Mouse (Mus musculus) midbrain, embryonic 11.5 days (tissue): Measurements from ENCODE around the gene Cd55b. TPM values are rescaled to one million over a fixed set of nuclear protein-coding genes. Genes with fewer than 3 reads are reported as not detected.
A peak's percentile ranks its signal among the peaks of the same experiment; 100 is the strongest.

ENCODE experiments used
- ATAC-seq: fragments of 200-750 bp; cut with Nextera tagmentation; 2 replicates; pipeline ENCODE4 v1.8.0; 2017; ENCODE audit warnings: moderate TSS enrichment, moderate library complexity; ENCODE audit not compliant: low FRiP score
- DNase-seq: peaks from one replicate; pipeline ENCODE4 v3.0.0; 2015; ENCODE audit warnings: low spot score; ENCODE audit errors: missing footprints
- H3K27ac ChIP-seq: fragments of 300-500 bp; sonication (generic); 2 replicates; pipeline ENCODE4 v1.5.1; 2014; ENCODE audit warnings: low read depth, low read length
- H3K27me3 ChIP-seq: fragments of 300-500 bp; sonication (generic); 2 replicates; pipeline ENCODE4 v1.6.1; 2014; ENCODE audit warnings: mild to moderate bottlenecking, low read length, moderate library complexity, mixed read lengths; ENCODE audit not compliant: control insufficient read depth, insufficient read depth
- H3K36me3 ChIP-seq: fragments of 300-500 bp; sonication (generic); 2 replicates; pipeline ENCODE4 v1.6.1; 2014; ENCODE audit warnings: mild to moderate bottlenecking, low read length, moderate library complexity, mixed read lengths; ENCODE audit not compliant: control insufficient read depth, insufficient read depth
- H3K4me1 ChIP-seq: fragments of 300-500 bp; sonication (generic); 2 replicates; pipeline ENCODE4 v1.6.1; 2014; ENCODE audit warnings: low read length; ENCODE audit not compliant: control insufficient read depth, insufficient read depth
- H3K4me2 ChIP-seq: fragments of 300-500 bp; sonication (generic); 2 replicates; pipeline ENCODE4 v1.6.1; 2014; ENCODE audit warnings: mild to moderate bottlenecking, moderate library complexity
- H3K4me3 ChIP-seq: fragments of 300-500 bp; sonication (generic); 2 replicates; pipeline ENCODE4 v1.5.1; 2014; ENCODE audit warnings: low read depth, low read length
- H3K9ac ChIP-seq: fragments of 300-500 bp; sonication (generic); 2 replicates; pipeline ENCODE4 v1.6.1; 2014; ENCODE audit warnings: low read length
- H3K9me3 ChIP-seq: fragments of 300-500 bp; sonication (generic); 2 replicates; pipeline ENCODE4 v1.6.1; 2016; ENCODE audit warnings: low read length; ENCODE audit not compliant: control insufficient read depth
- WGBS: fragments of 180-500 bp; shearing (Covaris S2); extraction: QIAGEN DNeasy Blood & Tissue Kit; methylation state at CpG from one replicate; pipeline ENCODE4 v1.1.7; 2014; 5-methylcytosine and 5-hydroxymethylcytosine counted together
- polyA plus RNA-seq: library from polyadenylated mRNA; unstranded; fragments of >200 nt; fragmentation: Nextera tagmentation; extraction: Ambion mirVana; gene quantifications from 2 replicates; pipeline ENCODE4 v1.2.1, GENCODE M21; 2014

The Cd55b gene
- polyA plus RNA-seq, 1 experiment from 2014 or later: not detected

- H3K27me3 ChIP-seq: no peaks in the 10 kb centered on the region
- 41% methylated on average over 7 of the region's 7 CpGs for WGBS
- H3K4me2 ChIP-seq: no peak overlapping the region
Observed at GRCm38 (mm10) chr1:130371895-130372528, 50.8 kb downstream of the Cd55b start.

GRCm38 (mm10) chr1:130371291-130371690 lies 51.5 kb downstream of the Cd55b start:
- H3K27ac ChIP-seq: no peak overlapping the region
- H3K4me2 ChIP-seq: no peak overlapping the region
- H3K9ac ChIP-seq: no peak overlapping the region
- H3K4me1 ChIP-seq: no peaks in the 10 kb centered on the region
- H3K27me3 ChIP-seq: no peaks in the 10 kb centered on the region
- H3K36me3 ChIP-seq: no peaks in the 10 kb centered on the region
- DNase-seq (no peak), ATAC-seq (no peak)
- no peaks in the 10 kb centered on the region for H3K9me3 ChIP-seq
- 92% methylated on average over 5 of the region's 5 CpGs for WGBS
- H3K4me3 ChIP-seq: no peak overlapping the region

More at GRCm38 (mm10) chr1:130371895-130372528, 50.8 kb downstream of the Cd55b start:
- Histone ChIP-seq H3K27ac (no peak overlapping the region), H3K4me3 (no peak overlapping the region), H3K36me3 (no peaks in the 10 kb centered on the region), H3K4me1 (no peaks in the 10 kb centered on the region), H3K9me3 (no peaks in the 10 kb centered on the region), H3K9ac (no peak overlapping the region)
- peak; percentile 94 for DNase-seq
- peak; percentile 83 for ATAC-seq

GRCm38 (mm10) chr1:130350077-130350635 lies 72.7 kb downstream of the Cd55b start:
- Histone ChIP-seq H3K4me1 (no peaks in the 10 kb centered on the region), H3K36me3 (no peaks in the 10 kb centered on the region), H3K4me2 (no peak overlapping the region), H3K27me3 (no peaks in the 10 kb centered on the region), H3K9ac (no peak overlapping the region), H3K9me3 (no peaks in the 10 kb centered on the region), H3K27ac (no peak overlapping the region), H3K4me3 (no peak overlapping the region)
- ATAC-seq (peak; percentile 79), DNase-seq (peak; percentile 90)
- WGBS: 17% methylated on average over 1 of the region's 1 CpGs

DNA sequence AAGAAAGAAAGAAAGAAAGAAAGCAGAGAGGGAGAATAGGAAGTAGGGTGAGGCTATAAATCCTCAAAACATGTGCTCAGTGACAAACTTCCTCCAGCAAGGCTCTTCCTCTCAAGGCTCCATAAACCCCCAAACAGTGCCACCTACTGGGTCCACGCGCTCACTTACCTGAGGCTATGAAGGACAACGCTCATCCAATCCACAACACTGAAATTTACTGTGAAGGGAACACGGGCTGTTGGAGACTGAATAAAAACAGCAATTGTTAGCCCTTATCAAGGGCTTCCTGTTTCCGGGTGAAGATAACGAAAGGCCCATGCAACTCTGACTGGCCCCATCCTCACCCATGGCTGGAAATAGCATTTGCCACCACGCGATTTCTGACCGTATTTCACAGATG lies 80.4 kb downstream of the Cd55b start:
- ATAC-seq (no peak), DNase-seq (no peak)
- Histone ChIP-seq H3K4me3 (no peak overlapping the region), H3K9ac (no peak overlapping the region), H3K27ac (no peak overlapping the region), H3K4me2 (no peak overlapping the region), H3K36me3 (no peaks in the 10 kb centered on the region), H3K9me3 (no peaks in the 10 kb centered on the region), H3K27me3 (no peaks in the 10 kb centered on the region), H3K4me1 (no peaks in the 10 kb centered on the region)
- WGBS: 85% methylated on average over 9 of the region's 9 CpGs

Other genes starting within 250 kb of the Cd55b start
- gene Cd55, start 39.7 kb upstream of the Cd55b start, polyA plus RNA-seq: 2.8 and 4.6 TPM in 2 replicates
- gene Zp3r, start 206.6 kb upstream of the Cd55b start, polyA plus RNA-seq: not detected in 2 replicates
- gene C4bp, start 238.6 kb upstream of the Cd55b start, polyA plus RNA-seq: 0.04 TPM in 1 of 2 replicates, not detected in the other